Mouse (Mus musculus) hindbrain, postnatal 0 days (tissue): ENCODE results near the gene Vstm4. TPM values are rescaled to one million over a fixed set of nuclear protein-coding genes. Genes with fewer than 3 reads are reported as not detected.

Source experiments
- ATAC-seq: fragments of 200-750 bp; cut with Nextera tagmentation; 2 replicates; pipeline ENCODE4 v1.8.0; 2017; ENCODE audit warnings: mild to moderate bottlenecking, moderate TSS enrichment, moderate library complexity
- DNase-seq: peaks from one replicate; pipeline ENCODE4 v3.0.0-alpha.2; 2015; ENCODE audit warnings: low spot score
- H3K27ac ChIP-seq: fragments of 300-500 bp; sonication (generic); 2 replicates; pipeline ENCODE4 v1.5.1; 2014; ENCODE audit warnings: mild to moderate bottlenecking
- H3K27me3 ChIP-seq: fragments of 300-500 bp; sonication (generic); 2 replicates; pipeline ENCODE4 v1.6.1; 2014; ENCODE audit warnings: low read length, mixed read lengths; ENCODE audit not compliant: insufficient read depth
- H3K36me3 ChIP-seq: fragments of 300-500 bp; sonication (generic); 2 replicates; pipeline ENCODE4 v1.6.1; 2014; ENCODE audit warnings: low read length, mixed read lengths; ENCODE audit not compliant: insufficient read depth
- H3K4me1 ChIP-seq: fragments of 300-500 bp; sonication (generic); 2 replicates; pipeline ENCODE4 v1.6.1; 2014; ENCODE audit warnings: antibody characterized with exemption, low read length, mixed read lengths; ENCODE audit not compliant: insufficient read depth
- H3K4me2 ChIP-seq: fragments of 300-500 bp; sonication (generic); 2 replicates; pipeline ENCODE4 v1.6.1; 2014; ENCODE audit warnings: low read depth, mild to moderate bottlenecking, low read length, moderate library complexity, mixed read lengths
- H3K4me3 ChIP-seq: fragments of 300-500 bp; sonication (generic); 2 replicates; pipeline ENCODE4 v1.5.1; 2014; ENCODE audit warnings: low read length
- H3K9ac ChIP-seq: fragments of 300-500 bp; sonication (generic); replicated peaks from 2 replicates; pipeline ENCODE4 v1.6.1; 2014; ENCODE audit warnings: mild to moderate bottlenecking, low read length, moderate library complexity, mixed read lengths
- H3K9me3 ChIP-seq: fragments of 300-500 bp; sonication (generic); 2 replicates; pipeline ENCODE4 v1.6.1; 2016; ENCODE audit warnings: low read length, mixed read lengths
- CTCF ChIP-seq: IDR thresholded peaks from 2 replicates; pipeline ENCODE4 v1.5.1; 2016; ENCODE audit warnings: antibody characterized with exemption, control low read depth, low read depth
- WGBS: fragments of 180-500 bp; shearing (Covaris S2); extraction: QIAGEN DNeasy Blood & Tissue Kit; methylation state at CpG from one replicate; pipeline ENCODE4 v1.1.7; 2014; 5-methylcytosine and 5-hydroxymethylcytosine counted together
- polyA plus RNA-seq: library from polyadenylated mRNA; unstranded; fragments of >200 nt; fragmentation: Nextera tagmentation; extraction: Ambion mirVana; gene quantifications from 2 replicates; pipeline ENCODE4 v1.2.1, GENCODE M21; 2015
- total RNA-seq: library from RNA; depleted of rRNA; stranded (reverse); fragments of >200 nt; gene quantifications from 2 replicates; pipeline ENCODE4 v1.2.3, GENCODE M21; 2014

The Vstm4 gene
- total and polyA plus RNA-seq, 2 experiments from 2014 or later: 9.8 to 14.9 TPM

DNA sequence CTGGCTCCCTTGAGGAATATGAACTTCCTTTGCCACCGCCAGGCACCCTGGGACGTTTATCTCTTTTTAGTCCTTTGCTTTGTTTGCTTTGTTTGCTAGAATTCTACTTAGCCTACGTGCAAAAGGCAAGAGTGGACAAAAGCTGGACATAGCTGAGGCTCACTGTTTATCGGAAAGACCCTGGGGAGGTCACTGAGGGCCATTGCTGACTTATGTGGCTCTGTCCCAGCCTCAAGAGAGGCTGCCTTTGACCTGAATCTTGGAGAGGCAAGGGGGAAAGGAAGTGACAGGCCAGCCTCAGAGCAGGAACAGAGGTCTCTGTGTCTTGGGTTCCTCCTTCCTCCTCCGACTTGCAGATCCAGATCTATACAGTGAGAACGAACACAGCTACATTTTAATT lies 21.0 kb downstream of the Vstm4 start:
- Histone ChIP-seq H3K4me2 (no peak overlapping the region), H3K9ac (no peak overlapping the region), H3K9me3 (no peaks in the 10 kb centered on the region), H3K27me3 (no peaks in the 10 kb centered on the region), H3K4me3 (no peak overlapping the region), H3K27ac (no peak overlapping the region), H3K4me1 (no peaks in the 10 kb centered on the region), H3K36me3 (no peaks in the 10 kb centered on the region)
- DNase-seq (no peak), ATAC-seq (no peak)
- no peak for TF ChIP-seq CTCF
- 62% methylated on average over 6 of the region's 6 CpGs for WGBS

DNA sequence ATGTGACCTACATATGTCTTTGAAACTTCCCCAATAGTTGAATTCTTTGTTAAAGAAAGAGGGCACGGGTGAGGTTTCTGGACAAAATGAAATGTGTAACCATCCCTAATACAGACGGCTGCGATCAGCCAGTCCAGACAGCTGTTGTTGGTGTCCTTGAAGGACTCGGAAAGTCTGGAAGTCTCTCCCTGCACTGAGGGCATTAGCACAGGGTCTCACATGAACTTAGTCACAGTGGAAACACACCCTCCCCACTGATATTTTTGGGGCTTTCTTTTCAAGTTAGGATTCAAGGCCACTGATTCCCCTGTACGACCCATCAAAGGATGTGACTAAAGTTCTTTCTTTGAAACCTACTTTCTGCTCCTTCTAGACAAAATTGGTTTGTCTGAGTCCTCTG lies 23.8 kb downstream of the Vstm4 start:
- no peak for ATAC-seq
- H3K9me3 ChIP-seq: no peaks in the 10 kb centered on the region
- H3K36me3 ChIP-seq: no peaks in the 10 kb centered on the region
- DNase-seq: no peak
- no peak overlapping the region for H3K9ac ChIP-seq
- H3K4me2 ChIP-seq: no peak overlapping the region
- H3K4me3 ChIP-seq: no peak overlapping the region
- H3K4me1 ChIP-seq: no peaks in the 10 kb centered on the region
- no peak for TF ChIP-seq CTCF
- no peak overlapping the region for H3K27ac ChIP-seq
- WGBS: 87% methylated on average over 5 of the region's 5 CpGs
- no peaks in the 10 kb centered on the region for H3K27me3 ChIP-seq

DNA sequence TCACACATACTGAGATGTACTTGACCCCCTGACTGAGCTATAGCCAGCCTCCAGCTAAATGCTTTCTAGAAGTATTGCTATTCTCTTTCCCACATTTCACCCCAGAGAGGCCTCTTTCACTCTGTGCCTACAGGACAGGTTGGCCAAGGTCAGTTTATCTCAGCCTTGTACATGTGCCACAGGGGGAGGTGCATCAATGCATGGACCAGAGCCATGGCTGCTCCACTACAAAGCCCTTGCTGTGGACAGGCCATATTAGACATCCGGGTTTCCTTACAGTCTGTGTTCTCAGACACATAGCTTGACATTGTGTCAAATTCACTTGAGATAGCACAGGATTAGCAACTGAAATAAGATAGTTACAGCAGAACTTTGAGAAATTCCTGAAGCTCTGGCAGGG lies 25.1 kb downstream of the Vstm4 start:
- Histone ChIP-seq H3K9ac (no peak overlapping the region), H3K4me1 (no peaks in the 10 kb centered on the region), H3K4me3 (no peak overlapping the region), H3K27me3 (no peaks in the 10 kb centered on the region), H3K36me3 (no peaks in the 10 kb centered on the region), H3K4me2 (no peak overlapping the region), H3K9me3 (no peaks in the 10 kb centered on the region), H3K27ac (no peak overlapping the region)
- ATAC-seq: no peak
- TF ChIP-seq CTCF: no peak
- no peak for DNase-seq
- 57% methylated on average over 1 of the region's 1 CpGs for WGBS

DNA sequence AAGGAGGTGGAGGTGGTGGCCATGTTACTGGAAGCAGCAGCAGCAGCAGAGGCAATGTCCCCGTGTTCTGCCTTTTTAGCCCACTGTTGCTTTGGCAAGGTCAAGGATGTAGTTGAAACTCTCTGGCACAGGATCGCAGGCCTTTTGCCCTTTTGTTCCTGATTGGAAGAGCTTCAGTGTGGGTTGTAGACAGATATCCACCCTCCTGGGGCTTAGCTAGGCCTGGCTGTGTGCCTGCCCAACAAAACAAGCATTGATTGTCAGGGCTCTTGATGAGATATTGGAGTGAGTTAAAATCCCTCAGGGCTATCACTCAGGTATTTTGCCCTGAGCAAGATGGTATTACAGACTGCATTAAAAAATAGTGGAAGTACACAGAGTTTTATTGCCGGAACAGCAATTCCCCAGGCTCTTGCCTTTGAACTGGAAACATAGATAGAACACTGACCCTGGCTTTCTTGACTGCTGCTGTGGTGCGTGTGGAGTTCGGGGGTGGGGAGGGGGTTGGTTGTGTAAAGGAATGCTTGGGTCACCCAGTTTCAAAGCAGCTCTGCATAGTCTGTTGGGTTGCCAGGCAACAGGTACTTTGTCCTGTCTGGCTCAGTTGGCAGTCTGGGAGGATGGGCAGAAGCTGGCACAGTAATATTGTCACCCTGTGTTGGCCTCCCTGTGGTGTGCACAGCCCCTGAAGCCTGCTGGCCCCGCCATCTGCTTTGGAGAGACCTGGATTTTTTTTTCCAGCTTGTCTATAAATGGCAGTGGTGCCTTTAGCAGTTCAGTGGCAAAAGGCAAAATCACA lies 32.5 kb downstream of the Vstm4 start:
- 5% methylated on average over 6 of the region's 6 CpGs for WGBS
- peak overlapping the region; percentile 52 for H3K27ac ChIP-seq
- H3K9ac ChIP-seq: no peak overlapping the region
- ATAC-seq (peak; percentile 95), DNase-seq (peak; percentile 85)
- H3K27me3 ChIP-seq: no peaks in the 10 kb centered on the region
- peaks cover 20% of the 10 kb centered on the region for H3K4me1 ChIP-seq
- no peak for TF ChIP-seq CTCF
- H3K4me2 ChIP-seq: no peak overlapping the region
- H3K36me3 ChIP-seq: no peaks in the 10 kb centered on the region
- no peaks in the 10 kb centered on the region for H3K9me3 ChIP-seq
- no peak overlapping the region for H3K4me3 ChIP-seq

DNA sequence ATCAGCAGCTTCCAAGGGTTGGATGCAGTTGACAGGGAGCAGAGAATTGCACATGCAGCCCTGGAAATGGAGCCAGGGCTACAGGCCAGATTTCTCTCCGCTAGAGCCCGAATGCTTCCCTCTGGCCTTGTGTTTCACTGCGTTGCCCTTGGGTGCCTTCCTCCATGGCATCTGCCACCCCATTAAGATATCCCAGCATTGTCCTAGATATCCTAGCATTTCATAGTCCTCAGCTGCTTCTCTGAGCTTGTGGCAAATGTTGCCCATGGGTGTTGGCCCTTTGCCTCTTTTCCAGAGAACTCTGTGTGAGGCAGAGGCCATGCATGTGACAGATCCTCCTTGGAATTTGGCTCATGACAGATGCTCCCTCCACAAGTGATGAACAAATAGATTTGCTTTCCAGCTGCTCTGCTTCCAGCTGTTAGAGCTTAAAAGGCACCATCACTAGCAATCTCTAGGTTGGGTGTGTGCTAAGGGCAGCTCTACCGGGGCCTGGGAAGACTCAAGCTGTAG lies 37.8 kb downstream of the Vstm4 start:
- 0 out of 2 replicates have a peak, but pooled peaks have one; percentile 35 for ATAC-seq
- H3K27ac ChIP-seq: no peak overlapping the region
- no peak for TF ChIP-seq CTCF
- no peaks in the 10 kb centered on the region for H3K36me3 ChIP-seq
- H3K4me2 ChIP-seq: no peak overlapping the region
- H3K4me3 ChIP-seq: no peak overlapping the region
- no peak overlapping the region for H3K9ac ChIP-seq
- 45% methylated on average over 4 of the region's 4 CpGs for WGBS
- H3K27me3 ChIP-seq: no peaks in the 10 kb centered on the region
- peak; percentile 57 for DNase-seq
- no peaks in the 10 kb centered on the region for H3K9me3 ChIP-seq
- peaks cover 10% of the 10 kb centered on the region for H3K4me1 ChIP-seq

DNA sequence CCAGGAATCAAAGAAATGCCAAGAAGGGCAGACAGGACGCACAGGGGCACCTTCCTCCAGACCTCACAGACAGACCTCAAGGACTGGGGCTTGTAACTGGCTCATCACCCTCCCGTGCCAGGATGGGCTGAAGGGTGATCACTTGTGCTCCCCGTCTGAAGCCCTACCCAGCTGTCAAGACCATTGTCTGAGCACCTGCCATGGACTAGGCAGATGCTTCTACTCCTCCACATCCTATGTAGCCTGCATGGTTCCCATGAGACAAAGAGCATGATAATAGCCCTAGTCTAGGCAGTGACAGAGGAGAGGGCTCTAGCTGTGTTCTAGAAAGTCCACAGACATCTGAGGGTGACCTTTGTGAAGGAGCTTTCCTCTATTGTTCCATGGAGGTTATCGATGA lies 38.3 kb downstream of the Vstm4 start:
- 73% methylated on average over 4 of the region's 4 CpGs for WGBS

DNA sequence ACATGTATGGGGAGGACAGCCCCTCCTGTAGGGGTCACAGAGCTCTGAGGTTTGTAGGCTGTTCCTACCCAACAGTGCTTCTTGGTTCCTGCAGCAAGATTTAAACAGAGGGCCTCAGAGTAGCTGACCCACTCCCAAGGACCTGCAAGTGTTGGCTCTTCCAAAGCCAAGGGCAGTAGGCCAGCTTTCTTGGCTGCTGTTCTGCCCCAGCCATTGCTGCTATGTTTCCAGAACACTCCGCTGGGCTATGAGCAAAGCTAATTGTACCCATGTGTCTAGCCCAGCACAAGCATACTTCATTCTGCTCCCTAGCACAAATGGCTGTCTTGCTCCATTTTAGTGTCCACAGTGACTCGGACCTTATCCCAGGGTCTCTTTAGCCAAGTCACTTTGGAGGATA lies 40.3 kb downstream of the Vstm4 start:
- no peaks in the 10 kb centered on the region for H3K4me1 ChIP-seq
- 62% methylated on average over 2 of the region's 2 CpGs for WGBS
- TF ChIP-seq CTCF: no peak
- no peak overlapping the region for H3K27ac ChIP-seq
- no peak overlapping the region for H3K4me3 ChIP-seq
- peak; percentile 67; the same call in 1 of the 2 replicates for ATAC-seq
- no peaks in the 10 kb centered on the region for H3K36me3 ChIP-seq
- H3K4me2 ChIP-seq: no peak overlapping the region
- peak; percentile 70 for DNase-seq
- no peak overlapping the region for H3K9ac ChIP-seq
- no peaks in the 10 kb centered on the region for H3K27me3 ChIP-seq
- H3K9me3 ChIP-seq: no peaks in the 10 kb centered on the region

More for the DNA sequence above, 38.3 kb downstream of the Vstm4 start:
- H3K4me2 ChIP-seq: no peak overlapping the region
- no peaks in the 10 kb centered on the region for H3K9me3 ChIP-seq
- no peak overlapping the region for H3K9ac ChIP-seq
- ATAC-seq (no peak), DNase-seq (no peak)
- no peaks in the 10 kb centered on the region for H3K27me3 ChIP-seq
- H3K27ac ChIP-seq: no peak overlapping the region
- no peak overlapping the region for H3K4me3 ChIP-seq
- H3K4me1 ChIP-seq: peaks cover 5% of the 10 kb centered on the region
- no peaks in the 10 kb centered on the region for H3K36me3 ChIP-seq
- no peak for TF ChIP-seq CTCF
